In the genomic region with DNA sequence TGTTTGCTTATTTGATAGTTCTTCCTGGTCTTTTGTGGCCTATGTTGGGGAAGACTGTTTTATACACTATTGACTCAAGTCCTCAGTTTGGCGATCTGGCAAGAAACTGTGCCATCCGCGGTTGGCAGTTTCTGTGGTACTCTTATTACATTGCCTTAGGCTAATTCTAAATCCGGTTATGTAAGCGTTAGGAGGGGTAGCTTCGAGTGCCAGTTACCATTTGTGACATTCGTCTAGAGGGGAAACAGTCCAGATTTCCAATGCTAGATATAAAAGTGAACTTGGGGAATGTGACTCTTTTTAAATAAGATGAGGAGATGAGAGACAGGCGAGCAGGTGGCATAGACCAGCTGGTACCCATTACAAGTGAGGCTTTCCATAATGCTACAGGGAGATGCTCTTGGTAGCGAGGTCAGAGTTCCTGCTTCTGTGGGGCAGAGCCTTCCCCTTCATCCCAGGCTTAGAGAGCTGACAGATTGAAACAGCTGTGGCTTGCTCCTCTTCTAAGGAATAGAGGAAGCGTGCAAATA, we compare ENCODE assay signal across 8 mouse cellular contexts.
A peak's percentile ranks its signal among the peaks of the same experiment; 100 is the strongest.
DNase-seq lines count a peak whose midpoint lies in the region; ATAC-seq and TF ChIP-seq lines count a peak whose summit lies in the region.
"Had no signal": no experiment of that assay in that cellular context is flagged by ENCODE, and none has a peak within 500 bp of the region (broad histone marks: within the 10 kb centered on the region; RNA-seq: fewer than 3 reads in every experiment).

No protein-coding gene starts in this region.

- H3K4me1 ChIP-seq in heart, adult 2 months (ENCODE audit: control insufficient read depth, insufficient read depth, low read length) = peaks cover 24% of the 10 kb centered on the region
- H3K4me1 ChIP-seq in forebrain, postnatal 0 days (ENCODE audit: insufficient read depth) = peaks cover 9% of the 10 kb centered on the region; the same call in 1 of the 2 replicates

- no peak for TF ChIP-seq CTCF in heart, adult 2 months (IDR thresholded peaks at IDR 0.05)
- TF ChIP-seq CTCF in C2C12 (IDR thresholded peaks at IDR 0.05; ENCODE audit: control insufficient read depth, insufficient read depth, insufficient read length) = no peak
- TF ChIP-seq CTCF in forebrain, postnatal 0 days (IDR thresholded peaks at IDR 0.05; ENCODE audit: low read depth) = no peak

- intact Hi-C loops in heart, adult 2 months (cut with DNase I) = loop anchor here (2.0 to 5.0 kb wide), 3 partner anchors 38 to 88 kb away; no protein-coding TSS in a partner anchor

- no peaks in the 10 kb centered on the region for H3K79me3 ChIP-seq in C2C12 (ENCODE audit: low read depth)

- TF ChIP-seq EP300 in heart, adult 2 months (IDR thresholded peaks at IDR 0.05; ENCODE audit: insufficient read depth, low read depth, low read length) = no peak

- no peak overlapping the region for H3K4me3 ChIP-seq in heart, adult 2 months
- no peak overlapping the region for H3K4me3 ChIP-seq in C2C12 (ENCODE audit: insufficient read depth, poor library complexity, severe bottlenecking)
- H3K4me3 ChIP-seq in forebrain, postnatal 0 days (ENCODE audit: low read depth, low read length) = no peak overlapping the region
- H3K4me3 ChIP-seq: midbrain, embryonic 12.5 days had no signal

- ATAC-seq in forebrain, postnatal 0 days = peak; percentile 23
- no peak for ATAC-seq in erythroblast, adult 5-6 weeks (replicated peaks; ENCODE audit: low FRiP score, poor library complexity, severe bottlenecking)
- no peak for ATAC-seq in monocyte, adult 5-6 weeks (replicated peaks; ENCODE audit: insufficient number of reproducible peaks, low FRiP score, low TSS enrichment, poor library complexity, severe bottlenecking)

- H3K4me2 ChIP-seq in forebrain, postnatal 0 days (ENCODE audit: low read depth) = no peak overlapping the region
- H3K4me2 ChIP-seq: midbrain, embryonic 12.5 days had no signal

- H3K36me3 ChIP-seq in heart, adult 2 months (ENCODE audit: control insufficient read depth, insufficient read depth, low read length) = no peaks in the 10 kb centered on the region
- no peaks in the 10 kb centered on the region for H3K36me3 ChIP-seq in C2C12 (ENCODE audit: control insufficient read depth, insufficient read depth)
- H3K36me3 ChIP-seq in forebrain, postnatal 0 days (ENCODE audit: insufficient read depth) = no peaks in the 10 kb centered on the region
- H3K36me3 ChIP-seq: midbrain, embryonic 12.5 days had no signal

- H3K27me3 ChIP-seq in heart, adult 2 months (ENCODE audit: control insufficient read depth, insufficient read depth, low read length) = no peaks in the 10 kb centered on the region
- H3K27me3 ChIP-seq in C2C12 (ENCODE audit: control insufficient read depth, insufficient read depth, insufficient read length) = no peaks in the 10 kb centered on the region
- no peaks in the 10 kb centered on the region for H3K27me3 ChIP-seq in forebrain, postnatal 0 days (ENCODE audit: insufficient read depth, low read length)

- 59% methylated on average over 10 of the region's 10 CpGs for WGBS in heart, adult 2 months
- 54% methylated on average over 10 of the region's 10 CpGs for WGBS in forebrain, postnatal 0 days

- no peaks in the 10 kb centered on the region for H3K9me3 ChIP-seq in forebrain, postnatal 0 days (ENCODE audit: low read length)
- H3K9me3 ChIP-seq: midbrain, embryonic 12.5 days had no signal

- no peak for TF ChIP-seq POLR2A in heart, adult 2 months (IDR thresholded peaks at IDR 0.05; ENCODE audit: insufficient read depth, low read depth, low read length)

- DNase-seq in heart, adult 2 months = no peak
- DNase-seq in heart, adult 18-20 months = no peak
- peak; percentile 36 for DNase-seq in cerebellum, adult 11 months
- no peak for DNase-seq in forebrain, postnatal 0 days

- no peak overlapping the region for H3K9ac ChIP-seq in heart, adult 2 months (ENCODE audit: low read depth, low read length)
- H3K9ac ChIP-seq in forebrain, postnatal 0 days = no peak overlapping the region
- H3K9ac ChIP-seq: midbrain, embryonic 12.5 days had no signal

- peak overlapping the region; percentile 60 for H3ac ChIP-seq in C2C12 (ENCODE audit: control insufficient read depth, insufficient read length, low read depth)

- peak overlapping the region; percentile 29 for H3K27ac ChIP-seq in heart, adult 2 months
- no peak overlapping the region for H3K27ac ChIP-seq in forebrain, postnatal 0 days (ENCODE audit: low read depth, low read length)
- H3K27ac ChIP-seq: midbrain, embryonic 12.5 days had no signal

- peaks cover 3% of the 10 kb centered on the region; the same call in 1 of the 2 replicates for H3K79me2 ChIP-seq in heart, adult 2 months (replicated peaks; ENCODE audit: control insufficient read depth, insufficient read depth, low read length)
- H3K79me2 ChIP-seq in C2C12 (ENCODE audit: control insufficient read depth, insufficient read depth) = no peaks in the 10 kb centered on the region

TF ChIP-seq in C2C12, 6 proteins besides CTCF, POLR2A, EP300 and RAD21:
- TF ChIP-seq MYOG (IDR thresholded peaks at IDR 0.05; ENCODE audit: control insufficient read depth, extremely low read depth, insufficient read length) = no peak
- TF ChIP-seq MYOD1 (IDR thresholded peaks at IDR 0.05; ENCODE audit: control insufficient read depth, insufficient read length, low read depth) = peak; percentile 89
